Mouse (Mus musculus): ENCODE measurements around the gene Clcn6. TPM values are rescaled to one million over a fixed set of nuclear protein-coding genes. Genes with fewer than 3 reads are reported as not detected.

Gene Clcn6
- polyA plus RNA-seq, 1 experiment from 2014 or later = 7.3 TPM

DNA sequence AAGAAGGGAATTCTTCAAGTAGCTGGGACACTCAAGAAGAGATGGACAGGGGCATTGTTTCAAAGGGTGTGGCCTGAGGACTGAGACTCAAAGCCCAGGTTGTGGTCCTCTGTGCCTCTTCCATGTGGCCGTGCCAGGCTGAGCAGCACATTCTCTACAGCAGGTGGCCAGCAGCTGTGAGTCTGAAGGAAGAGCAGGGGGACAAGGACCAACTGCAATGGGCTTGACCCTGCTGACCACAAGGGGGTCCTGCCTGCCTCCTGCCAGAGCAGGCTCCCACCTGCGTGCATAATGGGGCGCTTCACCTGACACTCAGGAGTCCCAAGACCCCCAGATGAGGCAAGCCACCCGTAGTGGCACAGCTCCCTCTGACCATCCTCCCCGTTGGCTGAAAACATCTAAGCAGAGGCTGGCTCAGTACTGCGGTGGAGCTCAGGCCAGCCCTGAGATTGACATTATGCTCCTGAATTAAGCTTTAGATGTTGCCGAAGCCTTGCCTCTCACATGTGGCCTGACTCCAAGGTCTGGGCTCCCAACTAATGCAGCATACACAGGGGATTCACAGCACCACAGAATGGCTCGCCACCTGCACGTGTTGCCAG is 19.7 kb upstream of the Clcn6 start:
- H3K36me3 ChIP-seq (ENCODE audit: control insufficient read depth, insufficient read depth, low read length) = peaks cover 27% of the 10 kb centered on the region
- no peak overlapping the region for H3K4me2 ChIP-seq
- no peaks in the 10 kb centered on the region for H3K27me3 ChIP-seq (ENCODE audit: control insufficient read depth, insufficient read depth, low read length)
- no peak overlapping the region for H3K4me3 ChIP-seq (ENCODE audit: low read depth, low read length)
- no peak for ATAC-seq (replicated peaks; ENCODE audit: insufficient number of reproducible peaks, low FRiP score, low TSS enrichment)
- H3K9ac ChIP-seq (ENCODE audit: low read depth, low read length) = no peak overlapping the region
- 93% methylated on average over 9 of the region's 9 CpGs for WGBS (ENCODE audit: insufficient replicate concordance)
- no peak overlapping the region for H3K27ac ChIP-seq (ENCODE audit: low read depth, low read length)
- H3K4me1 ChIP-seq (ENCODE audit: control insufficient read depth, insufficient read depth, low read length) = no peaks in the 10 kb centered on the region
- H3K9me3 ChIP-seq (replicated peaks; ENCODE audit: control insufficient read depth, low read length) = no peaks in the 10 kb centered on the region

- H3K27ac ChIP-seq (ENCODE audit: low read depth, low read length) = no peak overlapping the region
- H3K27me3 ChIP-seq (ENCODE audit: control insufficient read depth, insufficient read depth, low read length) = no peaks in the 10 kb centered on the region
- no peak for ATAC-seq (replicated peaks; ENCODE audit: insufficient number of reproducible peaks, low FRiP score, low TSS enrichment)
- no peaks in the 10 kb centered on the region for H3K9me3 ChIP-seq (replicated peaks; ENCODE audit: control insufficient read depth, low read length)
- H3K4me3 ChIP-seq (ENCODE audit: low read depth, low read length) = no peak overlapping the region
- no peak overlapping the region for H3K9ac ChIP-seq (ENCODE audit: low read depth, low read length)
- H3K4me2 ChIP-seq = no peak overlapping the region
- no peaks in the 10 kb centered on the region for H3K4me1 ChIP-seq (ENCODE audit: control insufficient read depth, insufficient read depth, low read length)
- WGBS (ENCODE audit: insufficient replicate concordance) = 63% methylated on average over 5 of the region's 5 CpGs
- H3K36me3 ChIP-seq (ENCODE audit: control insufficient read depth, insufficient read depth, low read length) = peaks cover 32% of the 10 kb centered on the region
Observed at GRCm38 (mm10) chr4:148057661-148058209, 19.1 kb upstream of the Clcn6 start.

- Histone ChIP-seq H3K9me3 (replicated peaks; ENCODE audit: control insufficient read depth, low read length) (no peaks in the 10 kb centered on the region), H3K4me2 (no peak overlapping the region), H3K4me1 (ENCODE audit: control insufficient read depth, insufficient read depth, low read length) (no peaks in the 10 kb centered on the region), H3K27me3 (ENCODE audit: control insufficient read depth, insufficient read depth, low read length) (no peaks in the 10 kb centered on the region), H3K9ac (ENCODE audit: low read depth, low read length) (0 out of 2 replicates have a peak overlapping the region, but pooled peaks have one; percentile 11), H3K36me3 (ENCODE audit: control insufficient read depth, insufficient read depth, low read length) (peaks cover 35% of the 10 kb centered on the region), H3K27ac (ENCODE audit: low read depth, low read length) (no peak overlapping the region), H3K4me3 (ENCODE audit: low read depth, low read length) (no peak overlapping the region)
- 86% methylated on average over 4 of the region's 4 CpGs for WGBS (ENCODE audit: insufficient replicate concordance)
- no peak for ATAC-seq (replicated peaks; ENCODE audit: insufficient number of reproducible peaks, low FRiP score, low TSS enrichment)
Observed at GRCm38 (mm10) chr4:148056801-148057200, 18.2 kb upstream of the Clcn6 start.

- Histone ChIP-seq H3K9ac (ENCODE audit: low read depth, low read length) (no peak overlapping the region), H3K27me3 (ENCODE audit: control insufficient read depth, insufficient read depth, low read length) (no peaks in the 10 kb centered on the region), H3K4me3 (ENCODE audit: low read depth, low read length) (no peak overlapping the region), H3K27ac (ENCODE audit: low read depth, low read length) (no peak overlapping the region), H3K4me1 (ENCODE audit: control insufficient read depth, insufficient read depth, low read length) (no peaks in the 10 kb centered on the region), H3K4me2 (no peak overlapping the region), H3K9me3 (replicated peaks; ENCODE audit: control insufficient read depth, low read length) (no peaks in the 10 kb centered on the region), H3K36me3 (ENCODE audit: control insufficient read depth, insufficient read depth, low read length) (peaks cover 37% of the 10 kb centered on the region)
- ATAC-seq (replicated peaks; ENCODE audit: insufficient number of reproducible peaks, low FRiP score, low TSS enrichment) = no peak
- WGBS (ENCODE audit: insufficient replicate concordance) = 89% methylated on average over 7 of the region's 7 CpGs
Observed at GRCm38 (mm10) chr4:148056246-148056645, 17.6 kb upstream of the Clcn6 start.

DNA sequence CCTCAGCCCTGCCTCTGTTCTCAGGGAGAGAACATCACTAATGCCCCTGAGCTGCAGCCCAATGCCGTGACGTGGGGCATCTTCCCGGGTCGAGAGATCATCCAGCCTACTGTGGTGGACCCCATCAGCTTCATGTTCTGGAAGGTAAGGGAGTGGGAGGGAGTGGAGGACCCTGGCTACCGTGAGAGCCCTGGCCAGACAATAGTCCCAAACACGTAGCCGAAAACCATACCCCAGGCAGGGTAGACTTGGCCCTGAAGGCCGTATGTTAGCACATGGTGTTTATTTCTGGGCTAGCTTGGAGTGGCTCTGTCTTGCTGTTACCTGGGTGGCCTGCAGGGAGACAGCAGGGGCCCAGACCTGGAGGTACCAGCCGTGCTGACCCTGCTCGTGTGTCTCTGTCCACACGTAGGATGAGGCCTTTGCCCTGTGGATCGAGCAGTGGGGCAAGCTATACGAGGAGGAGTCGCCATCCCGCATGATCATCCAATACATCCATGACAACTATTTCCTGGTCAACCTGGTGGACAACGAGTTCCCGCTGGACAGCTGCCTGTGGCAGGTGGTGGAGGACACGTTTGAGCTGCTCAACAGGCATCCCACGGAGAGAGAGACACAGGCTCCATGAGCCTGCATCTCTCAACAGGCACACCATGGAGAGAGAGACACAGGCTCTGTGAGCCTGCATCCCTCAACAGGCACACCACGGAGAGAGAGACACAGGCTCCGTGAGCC is 16.5 kb upstream of the Clcn6 start:
- WGBS (ENCODE audit: insufficient replicate concordance) = 89% methylated on average over 21 of the region's 21 CpGs
- no peak overlapping the region for H3K4me3 ChIP-seq (ENCODE audit: low read depth, low read length)
- H3K9ac ChIP-seq (ENCODE audit: low read depth, low read length) = no peak overlapping the region
- no peak for ATAC-seq (replicated peaks; ENCODE audit: insufficient number of reproducible peaks, low FRiP score, low TSS enrichment)
- no peaks in the 10 kb centered on the region for H3K27me3 ChIP-seq (ENCODE audit: control insufficient read depth, insufficient read depth, low read length)
- H3K4me1 ChIP-seq (ENCODE audit: control insufficient read depth, insufficient read depth, low read length) = no peaks in the 10 kb centered on the region
- H3K27ac ChIP-seq (ENCODE audit: low read depth, low read length) = no peak overlapping the region
- no peaks in the 10 kb centered on the region for H3K9me3 ChIP-seq (replicated peaks; ENCODE audit: control insufficient read depth, low read length)
- no peak overlapping the region for H3K4me2 ChIP-seq
- H3K36me3 ChIP-seq (ENCODE audit: control insufficient read depth, insufficient read depth, low read length) = peaks cover 40% of the 10 kb centered on the region

DNA sequence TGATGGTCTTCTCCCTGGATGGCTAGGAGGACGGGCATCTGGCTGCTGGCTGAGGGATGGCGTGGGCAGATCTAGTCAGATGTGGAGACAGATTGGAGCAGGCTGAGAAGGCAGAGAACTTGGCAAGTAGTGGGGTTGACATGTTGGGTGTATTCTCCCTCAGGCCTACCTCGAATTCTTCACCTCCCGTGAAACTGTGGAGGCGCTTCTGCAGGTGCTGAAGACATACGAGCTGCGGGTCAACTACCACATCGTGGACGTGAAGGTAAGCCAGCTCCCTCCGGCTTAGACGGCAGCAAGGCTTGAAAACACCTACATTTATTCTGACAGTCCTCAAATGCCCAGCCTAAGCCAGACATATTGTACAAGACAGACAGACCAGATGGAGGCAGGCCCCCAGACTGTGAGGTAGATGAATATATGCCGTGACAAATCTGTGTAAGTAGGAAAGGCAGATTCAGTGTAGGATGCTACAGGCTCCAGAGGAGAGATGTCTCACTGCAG is 14.8 kb upstream of the Clcn6 start:
- Histone ChIP-seq H3K36me3 (ENCODE audit: control insufficient read depth, insufficient read depth, low read length) (peaks cover 44% of the 10 kb centered on the region), H3K27me3 (ENCODE audit: control insufficient read depth, insufficient read depth, low read length) (no peaks in the 10 kb centered on the region), H3K4me2 (no peak overlapping the region), H3K4me1 (ENCODE audit: control insufficient read depth, insufficient read depth, low read length) (no peaks in the 10 kb centered on the region), H3K9ac (ENCODE audit: low read depth, low read length) (no peak overlapping the region), H3K27ac (ENCODE audit: low read depth, low read length) (no peak overlapping the region), H3K9me3 (replicated peaks; ENCODE audit: control insufficient read depth, low read length) (no peaks in the 10 kb centered on the region), H3K4me3 (ENCODE audit: low read depth, low read length) (no peak overlapping the region)
- no peak for ATAC-seq (replicated peaks; ENCODE audit: insufficient number of reproducible peaks, low FRiP score, low TSS enrichment)
- 95% methylated on average over 12 of the region's 12 CpGs for WGBS (ENCODE audit: insufficient replicate concordance)

DNA sequence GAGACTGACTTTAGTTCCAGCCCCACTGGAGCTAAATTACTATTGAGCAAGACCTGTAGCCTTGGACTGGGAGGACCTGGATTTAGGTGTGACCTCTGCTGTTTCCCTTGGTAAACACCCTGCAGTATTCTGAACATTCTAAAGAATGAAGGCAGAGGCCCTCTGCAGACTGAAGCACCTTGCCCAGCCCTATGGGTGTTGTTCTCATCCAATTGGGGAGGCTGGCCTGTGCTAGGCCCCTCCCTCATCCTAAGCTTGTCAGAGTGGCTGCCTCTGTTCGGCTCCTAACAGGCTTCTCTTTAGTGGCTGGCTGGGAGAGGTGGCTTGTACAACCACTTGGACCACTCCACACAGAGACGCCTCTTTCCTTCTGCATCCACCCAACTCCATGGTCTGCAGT is 14.4 kb upstream of the Clcn6 start:
- 63% methylated on average over 2 of the region's 2 CpGs for WGBS (ENCODE audit: insufficient replicate concordance)
- peaks cover 49% of the 10 kb centered on the region for H3K36me3 ChIP-seq (ENCODE audit: control insufficient read depth, insufficient read depth, low read length)
- ATAC-seq (replicated peaks; ENCODE audit: insufficient number of reproducible peaks, low FRiP score, low TSS enrichment) = no peak

DNA sequence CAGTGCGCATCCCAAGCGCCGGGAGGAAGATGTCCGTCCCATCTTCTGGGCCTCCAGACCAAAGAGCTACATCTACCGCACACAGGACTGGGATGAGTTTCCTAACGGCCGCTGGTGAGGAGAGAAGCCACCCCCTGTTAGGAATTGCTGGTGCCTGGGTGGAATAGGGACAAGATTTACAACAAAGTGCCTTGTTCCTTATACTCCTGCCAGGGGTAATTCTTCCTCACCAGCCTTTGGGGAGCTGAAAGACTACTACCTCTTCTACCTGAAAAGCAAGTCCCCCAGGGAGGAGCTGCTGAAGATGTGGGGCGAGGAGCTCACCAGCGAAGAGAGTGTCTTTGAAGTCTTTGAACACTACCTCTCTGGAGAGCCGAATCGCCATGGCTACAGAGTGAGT is 13.3 kb upstream of the Clcn6 start:
- Histone ChIP-seq H3K4me2 (no peak overlapping the region), H3K9ac (ENCODE audit: low read depth, low read length) (no peak overlapping the region), H3K4me3 (ENCODE audit: low read depth, low read length) (no peak overlapping the region), H3K36me3 (ENCODE audit: control insufficient read depth, insufficient read depth, low read length) (peaks cover 44% of the 10 kb centered on the region), H3K27me3 (ENCODE audit: control insufficient read depth, insufficient read depth, low read length) (no peaks in the 10 kb centered on the region), H3K9me3 (replicated peaks; ENCODE audit: control insufficient read depth, low read length) (no peaks in the 10 kb centered on the region), H3K4me1 (ENCODE audit: control insufficient read depth, insufficient read depth, low read length) (no peaks in the 10 kb centered on the region; the same call in 1 of the 2 replicates), H3K27ac (ENCODE audit: low read depth, low read length) (no peak overlapping the region)
- no peak for ATAC-seq (replicated peaks; ENCODE audit: insufficient number of reproducible peaks, low FRiP score, low TSS enrichment)
- whole genome bisulfite sequencing (ENCODE audit: insufficient replicate concordance) = 90% methylated on average over 11 of the region's 11 CpGs

More for the DNA sequence above, 14.4 kb upstream of the Clcn6 start:
- H3K9me3 ChIP-seq (replicated peaks; ENCODE audit: control insufficient read depth, low read length) = no peaks in the 10 kb centered on the region
- H3K27me3 ChIP-seq (ENCODE audit: control insufficient read depth, insufficient read depth, low read length) = no peaks in the 10 kb centered on the region
- H3K27ac ChIP-seq (ENCODE audit: low read depth, low read length) = no peak overlapping the region
- H3K4me1 ChIP-seq (ENCODE audit: control insufficient read depth, insufficient read depth, low read length) = no peaks in the 10 kb centered on the region
- H3K4me3 ChIP-seq (ENCODE audit: low read depth, low read length) = no peak overlapping the region
- no peak overlapping the region for H3K9ac ChIP-seq (ENCODE audit: low read depth, low read length)
- no peak overlapping the region for H3K4me2 ChIP-seq

Data from heart, embryonic 11.5 days (tissue).